Mouse (Mus musculus) CH12.LX (cell line): ENCODE results near the gene Il11. TPM values are rescaled to one million over a fixed set of nuclear protein-coding genes. Genes with fewer than 3 reads are reported as not detected.

Source experiments
- DNase-seq: peaks from one replicate; pipeline ENCODE4 v3.0.0-alpha.2; 2013; ENCODE audit errors: extremely low read depth
- H3K27ac ChIP-seq: 2 replicates; pipeline ENCODE4 v1.5.1; 2012; ENCODE audit warnings: low read depth, mild to moderate bottlenecking, control low read depth, moderate library complexity; ENCODE audit not compliant: insufficient read depth
- H3K27me3 ChIP-seq: replicated peaks from 2 replicates; pipeline ENCODE3; 2012; ENCODE audit warnings: inconsistent platforms
- H3K36me3 ChIP-seq, 2 experiments: replicated peaks in 1 of 2; 2 replicates each; pipeline versions ENCODE3 to v1.6.1; 2012; ENCODE audit warnings: inconsistent platforms in 1 of 2, low read length in 1 of 2, mild to moderate bottlenecking in 1 of 2, mixed read lengths in 1 of 2, moderate library complexity in 1 of 2; ENCODE audit not compliant: control insufficient read depth in 1 of 2, insufficient read depth in 1 of 2
- H3K4me1 ChIP-seq, 2 experiments: 2 replicates each; pipeline ENCODE4 v1.6.1; 2012; ENCODE audit warnings: inconsistent platforms in 1 of 2, moderate library complexity in 1 of 2; ENCODE audit not compliant: insufficient read depth in 2 of 2, control insufficient read depth in 1 of 2
- H3K4me2 ChIP-seq: 2 replicates; pipeline ENCODE4 v1.6.1; 2012; ENCODE audit warnings: low read depth, mild to moderate bottlenecking, control low read depth; ENCODE audit not compliant: poor library complexity, insufficient read depth, severe bottlenecking
- H3K4me3 ChIP-seq, 3 experiments: fragments of 150-350 bp in 1 of 3; sonication (generic) in 1 of 3; replicated peaks in 1 of 3; 2 replicates each; pipeline versions ENCODE3 to v1.5.1; 2011 to 2012; ENCODE audit warnings: low read depth in 2 of 3, low read length in 2 of 3, mild to moderate bottlenecking in 2 of 3, moderate library complexity in 2 of 3, control low read depth in 1 of 3, improper control_type of control experiment in 1 of 3, inconsistent platforms in 1 of 3, mixed read lengths in 1 of 3; ENCODE audit not compliant: poor library complexity in 1 of 3
- H3K79me2 ChIP-seq: replicated peaks from 2 replicates; pipeline ENCODE4 v1.6.1; 2012; ENCODE audit warnings: mild to moderate bottlenecking, moderate library complexity; ENCODE audit not compliant: control insufficient read depth, poor library complexity, insufficient read depth, severe bottlenecking; ENCODE audit errors: extremely low read depth
- H3K9ac ChIP-seq: 2 replicates; pipeline ENCODE4 v1.6.1; 2012; ENCODE audit warnings: low read depth, mild to moderate bottlenecking, control low read depth, moderate library complexity; ENCODE audit not compliant: insufficient read depth
- H3K9me3 ChIP-seq: replicated peaks from 2 replicates; pipeline ENCODE3; 2012; ENCODE audit warnings: low read length, inconsistent platforms, mixed read lengths
- BHLHE40 ChIP-seq: IDR thresholded peaks from 2 replicates; pipeline ENCODE4 v1.6.1; 2011; ENCODE audit warnings: mild to moderate bottlenecking, low read depth, low read length, improper control_type of control experiment
- CHD1 ChIP-seq: IDR thresholded peaks from 2 replicates; pipeline ENCODE4 v1.6.1; 2012; ENCODE audit warnings: low read depth, low read length, improper control_type of control experiment, inconsistent platforms
- CHD2 ChIP-seq: IDR thresholded peaks from 2 replicates; pipeline ENCODE4 v1.6.1; 2011; ENCODE audit warnings: low read length, improper control_type of control experiment
- E2F4 ChIP-seq: IDR thresholded peaks from 2 replicates; pipeline ENCODE4 v1.6.1; 2011; ENCODE audit warnings: low read depth, low read length, improper control_type of control experiment; ENCODE audit not compliant: insufficient replicate concordance
- ELF1 ChIP-seq: IDR thresholded peaks from 2 replicates; pipeline ENCODE4 v1.6.1; 2014; ENCODE audit warnings: low read depth, mild to moderate bottlenecking, inconsistent platforms, low read length, improper control_type of control experiment
- EP300 ChIP-seq: IDR thresholded peaks from 2 replicates; pipeline ENCODE4 v1.6.1; 2011; ENCODE audit warnings: low read length, improper control_type of control experiment
- ETS1 ChIP-seq: conservative IDR thresholded peaks from 2 replicates; pipeline ENCODE4 v1.6.1; 2012; ENCODE audit warnings: low read depth, mild to moderate bottlenecking, inconsistent platforms, low read length, improper control_type of control experiment, moderate library complexity
- GABPA ChIP-seq: IDR thresholded peaks from 2 replicates; pipeline ENCODE4 v1.6.1; 2012; ENCODE audit warnings: low read depth, low read length, improper control_type of control experiment, inconsistent platforms; ENCODE audit not compliant: insufficient replicate concordance
- HCFC1 ChIP-seq: IDR thresholded peaks from 2 replicates; pipeline ENCODE4 v1.6.1; 2012; ENCODE audit warnings: low read depth, mild to moderate bottlenecking, inconsistent platforms, low read length, improper control_type of control experiment
- IRF4 ChIP-seq: IDR thresholded peaks from 2 replicates; pipeline ENCODE4 v1.6.1; 2014; ENCODE audit warnings: low read depth, mild to moderate bottlenecking, inconsistent platforms, low read length, improper control_type of control experiment
- JUN ChIP-seq: IDR thresholded peaks from 2 replicates; pipeline ENCODE4 v1.6.1; 2011; ENCODE audit warnings: low read depth, mild to moderate bottlenecking, low read length, improper control_type of control experiment, moderate library complexity; ENCODE audit not compliant: insufficient read depth
- JUND ChIP-seq: conservative IDR thresholded peaks from 2 replicates; pipeline ENCODE4 v1.6.1; 2011; ENCODE audit warnings: low read depth, low read length, improper control_type of control experiment
- MAFK ChIP-seq: IDR thresholded peaks from 2 replicates; pipeline ENCODE4 v1.6.1; 2011; ENCODE audit warnings: low read length, improper control_type of control experiment; ENCODE audit not compliant: insufficient replicate concordance
- MAX ChIP-seq: IDR thresholded peaks from 2 replicates; pipeline ENCODE4 v1.6.1; 2011; ENCODE audit warnings: low read length, improper control_type of control experiment
- MEF2A ChIP-seq: IDR thresholded peaks from 2 replicates; pipeline ENCODE4 v1.6.1; 2014; ENCODE audit warnings: low read depth, mild to moderate bottlenecking, inconsistent platforms, low read length, improper control_type of control experiment, borderline replicate concordance
- PAX5 ChIP-seq: IDR thresholded peaks from 2 replicates; pipeline ENCODE4 v1.6.1; 2012; ENCODE audit warnings: low read length, inconsistent platforms, mixed read lengths
- POLR2AphosphoS2 ChIP-seq: IDR thresholded peaks from 2 replicates; pipeline ENCODE4 v1.6.1; 2011; ENCODE audit warnings: low read depth, low read length, improper control_type of control experiment
- SIN3A ChIP-seq: IDR thresholded peaks from 2 replicates; pipeline ENCODE4 v1.6.1; 2012; ENCODE audit warnings: low read length, improper control_type of control experiment, inconsistent platforms
- TBP ChIP-seq: conservative IDR thresholded peaks from 2 replicates; pipeline ENCODE4 v1.6.1; 2011; ENCODE audit warnings: low read depth, low read length, improper control_type of control experiment
- TCF12 ChIP-seq: IDR thresholded peaks from 2 replicates; pipeline ENCODE4 v1.6.1; 2014; ENCODE audit warnings: low read depth, mild to moderate bottlenecking, inconsistent platforms, low read length, improper control_type of control experiment
- USF1 ChIP-seq: IDR thresholded peaks from 2 replicates; pipeline ENCODE4 v1.6.1; 2014; ENCODE audit warnings: low read depth, mild to moderate bottlenecking, inconsistent platforms, low read length, improper control_type of control experiment
- USF2 ChIP-seq: conservative IDR thresholded peaks from 2 replicates; pipeline ENCODE4 v1.6.1; 2011; ENCODE audit warnings: low read depth, low read length, improper control_type of control experiment
- ZC3H11A ChIP-seq: IDR thresholded peaks from 2 replicates; pipeline ENCODE4 v1.6.1; 2012; ENCODE audit warnings: low read depth, mild to moderate bottlenecking, inconsistent platforms, low read length, improper control_type of control experiment
- ZNF384 ChIP-seq: IDR thresholded peaks from 2 replicates; pipeline ENCODE4 v1.6.1; 2012; ENCODE audit warnings: low read depth, low read length, improper control_type of control experiment, inconsistent platforms
- dilution Hi-C: fragments of 300-500 bp; cut with MboI; formaldehyde crosslinking; loops from 2 replicates; pipeline ENCODE4 v1.14.3; 2020; ENCODE audit warnings: low sequenced_read_pairs; ENCODE audit not compliant: extremely low pct_unique_long_range_greater_than_20kb, extremely low pct_ligation_motif_present
- in situ Hi-C: fragments of 300-500 bp; cut with MboI; formaldehyde crosslinking; loops from 3 replicates; pipeline ENCODE4 v1.14.3; 2019; ENCODE audit warnings: low sequenced_read_pairs, low pct_ligation_motif_present, low pct_unique_long_range_greater_than_20kb, mixed read lengths
- polyA plus RNA-seq: library from polyadenylated mRNA; unstranded; fragments of >175 nt; gene quantifications from 2 replicates; pipeline ENCODE4 v1.2.1, GENCODE M21; 2012; ENCODE audit warnings: low read depth; ENCODE audit not compliant: insufficient read length
- total RNA-seq, 2 experiments: library from RNA; depleted of rRNA; stranded (reverse); fragments of 300-350 nt in 1 of 2; fragments of >200 nt in 1 of 2; gene quantifications; 2 replicates each; pipeline ENCODE4 v1.2.3; 2012 to 2014

Gene Il11
- 0.17 TPM in 1 of 2 replicates, not detected in the other for total RNA-seq (2012; rRNA removed)
- total RNA-seq (2014; rRNA removed) = not detected in 2 replicates
- polyA plus RNA-seq = not detected in 2 replicates

- no peak within 1 kb of the TSS for H3K4me2 ChIP-seq
- H3K9ac ChIP-seq = no peak within 1 kb of the TSS
- in situ Hi-C loops (loop anchor here (5.0 to 10.0 kb wide), 3 partner anchors 35 to 158 kb away; no protein-coding TSS in a partner anchor), dilution Hi-C loops (no loop called here)
- peaks cover 9 to 36% of the 10 kb centered on the region in 2 experiments for H3K4me1 ChIP-seq
- TF ChIP-seq PAX5 = no peak
- TF ChIP-seq POLR2AphosphoS2 = no peak
- TF ChIP-seq TCF12 = no peak
- TF ChIP-seq IRF4 = no peak
- no peak for TF ChIP-seq GABPA
- TF ChIP-seq CHD2 = no peak
- TF ChIP-seq MAFK = no peak
- no peak for TF ChIP-seq USF1
- no peak for TF ChIP-seq HCFC1
- TF ChIP-seq ETS1 = no peak
- TF ChIP-seq ZC3H11A = no peak
- no peak for TF ChIP-seq MEF2A
- TF ChIP-seq TBP = no peak
- no peak for TF ChIP-seq JUN
- no peak for TF ChIP-seq SIN3A
- TF ChIP-seq E2F4 = no peak
- no peak for TF ChIP-seq JUND
- TF ChIP-seq USF2 = no peak
- no peak for TF ChIP-seq ZNF384
- no peak for TF ChIP-seq BHLHE40
- H3K27ac ChIP-seq = no peak within 1 kb of the TSS
- no peaks in the 10 kb centered on the region for H3K9me3 ChIP-seq
- no peak for DNase-seq
- no peak within 1 kb of the TSS for H3K4me3 ChIP-seq
- peaks cover 4 to 22% of the 10 kb centered on the region in 2 experiments for H3K36me3 ChIP-seq
- H3K79me2 ChIP-seq = no peaks in the 10 kb centered on the region
- peaks cover 3% of the 10 kb centered on the region for H3K27me3 ChIP-seq
These were observed at the start of gene Il11, which contains the start of gene Tmem190 for GRCm38 (mm10) chr7:4782759-4783158. Il11 (minus strand) TSS chr7:4782859. Tmem190 (plus strand) TSS chr7:4782937.

- dilution Hi-C loops = no loop called here
- no peaks in the 10 kb centered on the region for H3K79me2 ChIP-seq
These were observed 47.8 kb upstream of the Il11 start for GRCm38 (mm10) chr7:4830476-4830875.

More at GRCm38 (mm10) chr7:4830476-4830875, 47.8 kb upstream of the Il11 start:
- no peak overlapping the region for H3K9ac ChIP-seq
- no peak for DNase-seq
- TF ChIP-seq TCF12 (no peak), EP300 (no peak), ELF1 (no peak), ZNF384 (no peak), CHD1 (no peak), MAX (no peak), CHD2 (no peak), BHLHE40 (no peak)
- no peaks in the 10 kb centered on the region for H3K36me3 ChIP-seq
- no peak overlapping the region for H3K4me3 ChIP-seq
- no peaks in the 10 kb centered on the region for H3K4me1 ChIP-seq
- no peak overlapping the region for H3K4me2 ChIP-seq
- in situ Hi-C loops = no loop called here
- peaks cover 90% of the 10 kb centered on the region for H3K27me3 ChIP-seq
- no peak overlapping the region for H3K27ac ChIP-seq
- no peaks in the 10 kb centered on the region for H3K9me3 ChIP-seq
